Mouse (Mus musculus) liver, adult (tissue): ENCODE results near the gene Rarg.
A peak's percentile ranks its signal among the peaks of the same experiment; 100 is the strongest.

ENCODE experiments used
- GATA4 ChIP-seq: IDR thresholded peaks from 2 replicates; pipeline ENCODE4 v1.6.1; 2014; ENCODE audit warnings: mild to moderate bottlenecking, low read length; ENCODE audit not compliant: insufficient replicate concordance

The Rarg gene

DNA sequence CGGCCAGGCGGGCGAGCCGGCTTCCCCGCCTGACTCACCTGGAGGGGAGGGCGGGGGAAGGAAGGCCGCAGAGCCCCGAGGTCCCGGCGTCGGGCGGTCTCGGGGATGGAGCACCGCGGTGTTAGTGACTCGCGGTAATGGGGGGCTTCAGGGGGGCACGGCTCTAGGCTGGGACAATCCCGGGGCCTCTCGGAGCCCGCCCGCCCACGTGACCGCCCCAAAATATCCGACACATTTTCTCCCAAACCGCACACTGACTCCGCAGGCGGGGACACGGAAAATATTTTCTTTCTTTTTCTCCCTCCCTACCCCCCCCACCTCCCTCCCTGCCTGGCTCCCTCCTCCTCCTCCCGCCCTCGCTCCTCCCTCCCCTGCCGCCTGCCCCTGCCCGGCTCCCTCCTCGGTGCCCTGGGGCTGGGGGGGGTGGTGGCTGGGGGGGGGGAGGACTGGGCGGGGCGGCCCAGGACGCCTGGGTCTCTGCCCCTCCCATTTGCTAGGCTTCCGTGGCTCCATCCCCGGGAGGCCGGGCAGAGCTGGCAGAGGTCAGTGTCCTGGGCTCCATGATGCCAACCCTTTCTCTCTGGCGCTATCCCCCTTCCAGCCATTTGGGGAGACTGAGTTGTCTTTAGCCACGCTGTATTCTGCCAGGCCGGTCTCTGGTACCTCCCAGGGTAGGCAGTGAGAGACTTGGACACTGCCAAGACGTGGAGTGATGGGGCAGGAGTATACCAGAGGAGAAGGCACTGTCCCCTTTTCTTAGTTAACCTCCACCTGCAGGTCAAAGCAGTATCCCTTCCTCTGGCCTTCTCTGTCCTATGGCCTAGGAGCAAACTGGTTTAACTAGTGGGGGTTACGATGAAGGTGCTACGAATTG, at the start of gene Rarg:
Rarg (minus strand) TSS at position 316 of the 874 bp plus-strand sequence.
- no peak for TF ChIP-seq GATA4

GRCm38 (mm10) chr15:102302542-102302941, 45.2 kb upstream of the Rarg start:
- TF ChIP-seq GATA4 = no peak

GRCm38 (mm10) chr15:102296368-102297006, 39.2 kb upstream of the Rarg start:
- TF ChIP-seq GATA4 = no peak

DNA sequence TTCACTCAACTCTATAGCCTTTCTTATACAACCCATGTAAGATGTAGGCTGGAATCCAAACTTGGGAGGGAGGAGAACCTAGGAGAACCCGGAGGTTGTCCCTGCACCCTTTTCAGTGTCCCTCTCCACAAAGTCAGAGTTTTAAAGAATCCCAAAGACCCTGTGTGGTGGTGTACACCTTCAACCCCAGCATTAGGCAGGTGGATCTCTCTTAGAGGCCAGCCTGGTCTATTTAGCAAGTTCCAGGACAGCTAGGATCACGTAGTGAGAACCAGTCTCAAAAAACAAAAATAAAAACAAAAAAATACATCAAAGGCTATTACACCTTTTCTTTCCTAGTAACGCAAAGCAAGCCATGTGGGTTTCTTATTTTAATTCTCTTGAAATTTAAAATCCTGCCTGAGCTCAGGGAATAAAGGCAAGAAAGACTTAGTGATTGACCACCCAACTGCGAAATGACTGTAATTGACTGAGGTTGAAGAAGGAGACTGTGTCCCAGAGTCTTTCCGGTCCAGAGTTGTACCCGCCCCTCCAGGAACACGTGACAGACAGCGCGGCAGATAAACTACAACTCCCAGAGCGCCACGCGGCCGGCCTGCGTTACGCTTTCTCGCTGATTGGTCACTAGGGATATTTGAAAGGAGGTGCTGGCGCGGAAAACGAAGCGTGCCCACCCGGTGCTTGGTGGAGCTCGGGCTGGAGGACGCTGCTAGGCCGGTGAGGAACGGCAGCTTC, 38.5 kb upstream of the Rarg start, which contains the start of gene Espl1:
Espl1 (plus strand) TSS at position 634 of the 735 bp plus-strand sequence.
- TF ChIP-seq GATA4 = no peak

- no peak for TF ChIP-seq GATA4
Observed at GRCm38 (mm10) chr15:102287395-102287794, 30.1 kb upstream of the Rarg start.

GRCm38 (mm10) chr15:102283648-102284047, 26.3 kb upstream of the Rarg start:
- TF ChIP-seq GATA4 = no peak

GRCm38 (mm10) chr15:102282463-102283292, 25.4 kb upstream of the Rarg start:
- no peak for TF ChIP-seq GATA4

DNA sequence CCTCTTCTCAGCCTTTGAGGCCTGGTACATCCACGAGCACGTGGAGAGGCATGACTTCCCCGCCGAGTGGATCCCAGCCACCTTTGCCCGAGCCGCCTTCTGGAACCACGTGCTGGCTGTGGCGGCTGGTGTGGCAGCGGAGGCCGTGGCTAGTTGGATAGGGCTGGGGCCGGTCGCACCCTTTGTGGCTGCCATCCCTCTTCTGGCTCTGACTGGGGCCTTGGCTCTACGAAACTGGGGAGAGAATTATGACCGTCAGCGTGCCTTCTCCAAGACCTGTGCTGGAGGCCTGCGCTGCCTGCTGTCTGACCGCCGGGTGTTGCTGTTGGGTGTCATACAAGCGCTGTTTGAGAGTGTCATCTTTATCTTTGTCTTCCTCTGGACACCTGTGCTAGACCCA, 23.3 kb upstream of the Rarg start:
- no peak for TF ChIP-seq GATA4

DNA sequence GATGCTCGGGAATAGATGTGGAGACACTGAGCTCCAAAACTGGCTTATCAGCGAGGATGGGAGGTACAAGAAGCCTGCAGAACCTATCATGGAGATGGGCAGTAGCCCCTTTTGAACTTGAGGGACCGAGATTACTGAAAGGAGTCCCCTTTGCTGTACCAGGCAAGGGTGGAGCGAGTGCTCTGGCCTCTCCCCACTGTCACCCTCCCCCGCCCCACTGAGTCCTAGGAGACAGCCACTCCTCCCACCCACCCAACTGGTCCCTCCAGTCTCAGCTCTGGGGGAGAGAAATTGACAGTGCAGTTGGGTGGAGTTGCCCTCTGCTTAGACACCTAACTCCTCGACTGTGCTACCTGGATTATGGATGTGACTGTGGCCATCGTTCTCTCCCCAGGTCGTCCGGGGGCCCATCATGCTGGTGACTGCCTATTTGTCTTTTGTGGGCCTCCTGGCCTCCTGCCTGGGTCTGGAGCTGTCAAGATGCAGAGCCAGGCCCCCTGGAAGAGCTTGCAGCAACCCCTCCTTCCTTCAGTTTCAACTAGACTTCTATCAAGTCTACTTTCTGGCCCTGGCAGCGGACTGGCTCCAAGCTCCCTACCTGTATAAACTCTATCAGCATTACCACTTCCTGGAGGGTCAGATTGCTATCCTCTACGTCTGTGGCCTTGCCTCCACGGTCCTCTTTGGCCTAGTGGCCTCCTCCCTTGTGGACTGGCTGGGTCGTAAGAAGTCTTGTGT, 22.6 kb upstream of the Rarg start:
- TF ChIP-seq GATA4 = no peak

- TF ChIP-seq GATA4 = peak; percentile 75; the same call in 1 of the 2 replicates
Observed at GRCm38 (mm10) chr15:102279092-102279782, 21.9 kb upstream of the Rarg start, which contains the start of gene Mfsd5. Mfsd5 (plus strand) TSS chr15:102279454.

GRCm38 (mm10) chr15:102278726-102279091, 21.4 kb upstream of the Rarg start:
- TF ChIP-seq GATA4 = no peak

GRCm38 (mm10) chr15:102273982-102274716, 16.8 kb upstream of the Rarg start:
- no peak for TF ChIP-seq GATA4

DNA sequence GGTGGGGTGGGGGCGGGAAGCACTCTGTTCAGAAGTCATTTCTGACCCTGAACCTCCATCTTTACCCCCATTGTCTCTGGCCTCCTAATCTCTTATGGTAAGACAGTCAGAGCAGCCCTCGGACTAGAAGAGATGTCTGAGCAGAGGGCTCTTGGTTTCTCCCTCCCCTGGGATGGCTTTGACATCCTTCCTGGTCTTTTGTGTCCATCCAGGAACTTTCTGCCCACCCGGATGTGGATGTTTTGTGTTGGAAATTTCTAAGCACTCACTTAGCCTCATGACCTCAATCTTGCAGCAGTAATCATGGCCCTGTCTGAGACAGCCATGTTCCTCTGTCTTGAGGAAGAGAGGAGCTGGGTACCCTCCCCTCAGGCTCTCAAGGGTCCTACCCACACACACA, 14.1 kb upstream of the Rarg start:
- no peak for TF ChIP-seq GATA4

DNA sequence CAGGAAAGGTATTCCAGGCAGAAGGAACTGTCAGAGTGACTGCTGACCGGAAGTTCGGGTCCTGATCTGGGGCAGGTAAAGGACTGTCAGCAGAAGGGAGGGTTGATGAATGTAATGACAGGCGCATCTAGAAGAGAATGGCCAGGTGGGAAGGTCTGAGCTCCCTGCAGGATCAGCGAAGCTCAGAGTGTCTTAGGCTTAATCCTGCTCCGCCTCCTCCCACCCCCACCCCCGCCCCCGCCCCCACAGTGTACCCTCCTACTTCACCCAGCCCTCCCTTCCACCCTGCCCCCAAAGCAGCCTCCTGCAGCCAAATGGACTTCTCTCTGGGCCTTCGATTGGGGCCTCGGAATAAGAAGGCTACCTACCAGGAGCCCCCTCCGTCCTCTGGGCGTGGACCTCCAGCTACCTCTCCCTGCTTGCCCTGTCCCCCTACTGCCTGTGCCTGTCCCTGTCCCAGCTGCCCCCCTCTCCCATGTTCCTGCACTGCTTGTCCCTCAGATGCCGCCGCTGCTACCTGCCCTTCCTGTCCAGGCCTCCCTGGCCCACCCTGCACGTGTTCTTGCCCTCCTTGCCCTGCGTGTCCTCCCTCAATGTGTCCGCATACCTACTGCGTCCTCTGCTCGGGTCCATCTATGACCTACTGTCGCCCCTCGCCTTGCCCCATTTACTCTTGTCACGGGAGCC, 13.1 kb upstream of the Rarg start, which contains the start of gene Gm9918:
Gm9918 (plus strand) TSS at position 290 of the 687 bp plus-strand sequence.
- TF ChIP-seq GATA4 = no peak
